Mouse (Mus musculus): ENCODE results near the gene Tmem150c. TPM values are rescaled to one million over a fixed set of nuclear protein-coding genes. Genes with fewer than 3 reads are reported as not detected.

Gene Tmem150c
- polyA plus RNA-seq, 1 experiment from 2014 or later, result 3.6 TPM

- H3K4me3 ChIP-seq (ENCODE audit: low read depth, low read length), result no peak overlapping the region
- no peak for ATAC-seq (ENCODE audit: low FRiP score)
These were observed 35.1 kb downstream of the Tmem150c start for GRCm38 (mm10) chr5:100124530-100124929.

DNA sequence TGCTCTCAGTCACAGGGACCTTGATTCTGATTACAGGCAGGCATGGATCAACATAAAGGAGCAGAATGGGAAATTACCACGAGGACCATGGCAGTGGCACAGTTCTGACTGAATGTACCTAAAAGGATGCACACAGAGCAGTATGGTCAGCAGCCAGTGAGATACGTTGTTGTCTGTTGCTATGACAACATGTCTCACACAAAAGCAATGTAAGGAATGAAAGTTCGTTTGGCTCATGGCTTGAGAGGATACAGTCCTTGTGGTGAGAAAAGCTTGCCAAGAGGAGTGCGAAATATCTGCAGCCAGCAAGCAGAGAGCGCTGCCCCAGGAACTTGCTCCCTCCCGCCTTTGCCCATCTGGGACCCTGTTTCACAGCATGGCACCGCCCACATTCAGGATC, 36.3 kb downstream of the Tmem150c start:
- Histone ChIP-seq H3K9ac (ENCODE audit: low read depth, low read length) (no peak overlapping the region), H3K4me1 (replicated peaks; ENCODE audit: control insufficient read depth, insufficient read depth, low read length) (no peaks in the 10 kb centered on the region), H3K4me2 (replicated peaks; ENCODE audit: low read depth, low read length) (no peak overlapping the region), H3K36me3 (ENCODE audit: control insufficient read depth, insufficient read depth, low read length) (no peaks in the 10 kb centered on the region), H3K9me3 (ENCODE audit: control insufficient read depth, low read length) (no peaks in the 10 kb centered on the region), H3K27me3 (ENCODE audit: control insufficient read depth, insufficient read depth, low read length) (no peaks in the 10 kb centered on the region), H3K27ac (ENCODE audit: low read depth, low read length) (no peak overlapping the region), H3K4me3 (ENCODE audit: low read depth, low read length) (no peak overlapping the region)
- 52% methylated on average over 7 of the region's 7 CpGs for WGBS
- no peak for ATAC-seq (ENCODE audit: low FRiP score)
- DNase-seq (ENCODE audit: low spot score), result no peak

More at GRCm38 (mm10) chr5:100124530-100124929, 35.1 kb downstream of the Tmem150c start:
- no peak overlapping the region for H3K4me2 ChIP-seq (replicated peaks; ENCODE audit: low read depth, low read length)
- H3K36me3 ChIP-seq (ENCODE audit: control insufficient read depth, insufficient read depth, low read length), result no peaks in the 10 kb centered on the region
- 50% methylated on average over 1 of the region's 1 CpGs for WGBS
- H3K4me1 ChIP-seq (replicated peaks; ENCODE audit: control insufficient read depth, insufficient read depth, low read length), result no peaks in the 10 kb centered on the region
- DNase-seq (ENCODE audit: low spot score), result no peak
- H3K27me3 ChIP-seq (ENCODE audit: control insufficient read depth, insufficient read depth, low read length), result no peaks in the 10 kb centered on the region
- no peaks in the 10 kb centered on the region for H3K9me3 ChIP-seq (ENCODE audit: control insufficient read depth, low read length)
- no peak overlapping the region for H3K27ac ChIP-seq (ENCODE audit: low read depth, low read length)
- no peak overlapping the region for H3K9ac ChIP-seq (ENCODE audit: low read depth, low read length)

GRCm38 (mm10) chr5:100121170-100121569, 38.4 kb downstream of the Tmem150c start:
- Histone ChIP-seq H3K4me3 (ENCODE audit: low read depth, low read length) (no peak overlapping the region), H3K9ac (ENCODE audit: low read depth, low read length) (no peak overlapping the region), H3K9me3 (ENCODE audit: control insufficient read depth, low read length) (no peaks in the 10 kb centered on the region), H3K36me3 (ENCODE audit: control insufficient read depth, insufficient read depth, low read length) (no peaks in the 10 kb centered on the region), H3K4me1 (replicated peaks; ENCODE audit: control insufficient read depth, insufficient read depth, low read length) (no peaks in the 10 kb centered on the region), H3K27me3 (ENCODE audit: control insufficient read depth, insufficient read depth, low read length) (no peaks in the 10 kb centered on the region), H3K4me2 (replicated peaks; ENCODE audit: low read depth, low read length) (peak overlapping the region; percentile 35; the same call in 1 of the 2 replicates), H3K27ac (ENCODE audit: low read depth, low read length) (no peak overlapping the region)
- no peak for DNase-seq (ENCODE audit: low spot score)
- WGBS, result 50% methylated on average over 7 of the region's 7 CpGs
- no peak for ATAC-seq (ENCODE audit: low FRiP score)

- ATAC-seq (ENCODE audit: low FRiP score), result no peak
- H3K4me3 ChIP-seq (ENCODE audit: low read depth, low read length), result no peak overlapping the region
These were observed 38.9 kb downstream of the Tmem150c start for GRCm38 (mm10) chr5:100120711-100121141.

DNA sequence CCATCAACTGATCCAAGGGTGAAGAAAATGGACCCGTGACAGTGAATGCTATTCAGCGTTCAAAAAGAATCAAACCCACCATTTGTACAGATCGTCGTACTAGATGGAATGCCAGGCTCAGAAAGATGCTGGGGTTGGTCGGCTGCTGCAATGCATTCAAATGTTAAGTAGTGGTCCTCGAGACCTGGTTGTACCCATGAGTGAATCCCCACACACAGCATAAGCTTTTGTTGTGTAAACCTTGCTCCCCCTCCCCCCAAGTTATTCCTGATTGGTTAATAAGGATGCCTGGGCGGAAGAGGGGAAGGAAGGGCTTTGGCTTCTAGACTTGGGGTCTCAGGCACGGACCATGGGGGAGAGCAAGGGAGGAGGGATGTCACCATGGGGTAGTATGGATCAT, 40.3 kb downstream of the Tmem150c start:
- Histone ChIP-seq H3K27ac (ENCODE audit: low read depth, low read length) (no peak overlapping the region), H3K4me3 (ENCODE audit: low read depth, low read length) (no peak overlapping the region), H3K4me2 (replicated peaks; ENCODE audit: low read depth, low read length) (no peak overlapping the region), H3K27me3 (ENCODE audit: control insufficient read depth, insufficient read depth, low read length) (no peaks in the 10 kb centered on the region), H3K9ac (ENCODE audit: low read depth, low read length) (no peak overlapping the region), H3K9me3 (ENCODE audit: control insufficient read depth, low read length) (no peaks in the 10 kb centered on the region), H3K4me1 (replicated peaks; ENCODE audit: control insufficient read depth, insufficient read depth, low read length) (no peaks in the 10 kb centered on the region), H3K36me3 (ENCODE audit: control insufficient read depth, insufficient read depth, low read length) (no peaks in the 10 kb centered on the region)
- ATAC-seq (ENCODE audit: low FRiP score) (no peak), DNase-seq (ENCODE audit: low spot score) (no peak)
- WGBS, result 44% methylated on average over 8 of the region's 8 CpGs

More at GRCm38 (mm10) chr5:100120711-100121141, 38.9 kb downstream of the Tmem150c start:
- Histone ChIP-seq H3K9me3 (ENCODE audit: control insufficient read depth, low read length) (no peaks in the 10 kb centered on the region), H3K27me3 (ENCODE audit: control insufficient read depth, insufficient read depth, low read length) (no peaks in the 10 kb centered on the region), H3K36me3 (ENCODE audit: control insufficient read depth, insufficient read depth, low read length) (no peaks in the 10 kb centered on the region), H3K4me2 (replicated peaks; ENCODE audit: low read depth, low read length) (peak overlapping the region; percentile 35), H3K4me1 (replicated peaks; ENCODE audit: control insufficient read depth, insufficient read depth, low read length) (no peaks in the 10 kb centered on the region), H3K27ac (ENCODE audit: low read depth, low read length) (no peak overlapping the region), H3K9ac (ENCODE audit: low read depth, low read length) (no peak overlapping the region)
- 6% methylated on average over 20 of the region's 20 CpGs for WGBS
- peak; percentile 44 for DNase-seq (ENCODE audit: low spot score)

DNA sequence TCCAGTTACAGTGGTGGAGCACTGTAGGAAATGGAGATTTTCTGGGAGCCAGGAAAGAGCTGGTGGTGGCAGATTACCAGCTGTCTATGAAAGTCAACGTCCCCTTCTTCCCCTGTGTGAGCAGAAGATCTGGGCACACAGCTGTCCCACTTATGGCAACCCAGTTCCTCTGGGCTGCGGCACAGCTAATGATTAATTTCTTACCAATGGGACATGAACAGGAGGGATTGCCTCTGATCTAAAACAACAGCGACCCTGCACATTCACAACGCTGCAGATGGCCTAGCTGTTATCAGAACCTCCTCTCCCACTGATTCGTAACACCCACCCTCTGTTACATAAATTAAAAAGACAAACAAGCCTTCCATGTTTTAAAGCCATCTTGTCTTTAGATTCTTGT, 46.2 kb downstream of the Tmem150c start:
- Histone ChIP-seq H3K4me3 (ENCODE audit: low read depth, low read length) (no peak overlapping the region), H3K27ac (ENCODE audit: low read depth, low read length) (no peak overlapping the region), H3K9me3 (ENCODE audit: control insufficient read depth, low read length) (no peaks in the 10 kb centered on the region), H3K9ac (ENCODE audit: low read depth, low read length) (no peak overlapping the region), H3K27me3 (ENCODE audit: control insufficient read depth, insufficient read depth, low read length) (no peaks in the 10 kb centered on the region), H3K4me2 (replicated peaks; ENCODE audit: low read depth, low read length) (no peak overlapping the region), H3K36me3 (ENCODE audit: control insufficient read depth, insufficient read depth, low read length) (no peaks in the 10 kb centered on the region), H3K4me1 (replicated peaks; ENCODE audit: control insufficient read depth, insufficient read depth, low read length) (no peaks in the 10 kb centered on the region)
- 37% methylated on average over 5 of the region's 5 CpGs for WGBS
- ATAC-seq (ENCODE audit: low FRiP score), result no peak
- DNase-seq (ENCODE audit: low spot score), result no peak

- H3K4me2 ChIP-seq (replicated peaks; ENCODE audit: low read depth, low read length), result no peak overlapping the region
- no peaks in the 10 kb centered on the region for H3K4me1 ChIP-seq (replicated peaks; ENCODE audit: control insufficient read depth, insufficient read depth, low read length)
- H3K9ac ChIP-seq (ENCODE audit: low read depth, low read length), result no peak overlapping the region
- DNase-seq (ENCODE audit: low spot score) (no peak), ATAC-seq (ENCODE audit: low FRiP score) (no peak)
- H3K9me3 ChIP-seq (ENCODE audit: control insufficient read depth, low read length), result no peaks in the 10 kb centered on the region
- H3K4me3 ChIP-seq (ENCODE audit: low read depth, low read length), result no peak overlapping the region
- WGBS, result 90% methylated on average over 3 of the region's 3 CpGs
- H3K36me3 ChIP-seq (ENCODE audit: control insufficient read depth, insufficient read depth, low read length), result no peaks in the 10 kb centered on the region
- H3K27me3 ChIP-seq (ENCODE audit: control insufficient read depth, insufficient read depth, low read length), result no peaks in the 10 kb centered on the region
- no peak overlapping the region for H3K27ac ChIP-seq (ENCODE audit: low read depth, low read length)
These were observed 49.0 kb downstream of the Tmem150c start for GRCm38 (mm10) chr5:100110581-100110980.

DNA sequence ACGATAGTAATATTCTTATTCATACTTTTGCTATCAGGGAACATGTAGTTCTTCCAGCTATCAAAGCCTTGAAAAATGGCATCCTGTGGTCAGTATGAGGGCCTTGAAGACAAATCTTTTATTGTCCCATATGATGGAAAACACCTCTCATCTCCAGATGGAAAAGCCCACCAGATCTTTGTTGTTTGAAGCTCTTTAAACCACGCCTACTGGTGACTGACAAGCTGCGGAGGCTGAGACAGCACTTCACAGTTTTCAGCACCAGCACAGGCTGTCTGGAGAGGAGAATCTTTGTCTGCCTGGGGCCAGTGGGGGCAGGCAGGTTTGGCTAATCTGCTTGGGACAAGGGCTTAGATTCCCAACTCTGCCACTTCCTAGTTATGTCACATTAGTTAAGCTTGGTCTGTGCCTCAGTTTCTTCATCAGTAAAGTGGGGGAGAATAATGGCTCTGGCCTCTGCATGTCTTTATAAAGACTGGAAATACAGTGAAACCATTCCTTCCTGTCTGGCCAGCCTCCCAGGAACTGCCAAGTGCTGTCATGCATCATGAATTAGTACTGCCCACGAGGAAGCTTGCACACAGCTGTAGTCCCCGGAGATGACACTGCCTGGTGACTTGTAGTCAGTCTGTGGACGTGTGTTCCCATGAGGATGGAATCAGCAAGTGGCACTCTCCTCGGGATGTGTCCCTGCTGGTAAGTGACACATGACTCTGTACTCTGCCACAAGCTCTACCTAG, 49.9 kb downstream of the Tmem150c start:
- DNase-seq (ENCODE audit: low spot score), result no peak
- Histone ChIP-seq H3K27me3 (ENCODE audit: control insufficient read depth, insufficient read depth, low read length) (no peaks in the 10 kb centered on the region), H3K4me1 (replicated peaks; ENCODE audit: control insufficient read depth, insufficient read depth, low read length) (no peaks in the 10 kb centered on the region), H3K36me3 (ENCODE audit: control insufficient read depth, insufficient read depth, low read length) (no peaks in the 10 kb centered on the region), H3K27ac (ENCODE audit: low read depth, low read length) (no peak overlapping the region), H3K4me2 (replicated peaks; ENCODE audit: low read depth, low read length) (no peak overlapping the region), H3K9me3 (ENCODE audit: control insufficient read depth, low read length) (no peaks in the 10 kb centered on the region), H3K9ac (ENCODE audit: low read depth, low read length) (no peak overlapping the region), H3K4me3 (ENCODE audit: low read depth, low read length) (no peak overlapping the region)
- ATAC-seq (ENCODE audit: low FRiP score), result no peak
- 58% methylated on average over 7 of the region's 7 CpGs for WGBS

GRCm38 (mm10) chr5:100108866-100109265, 50.7 kb downstream of the Tmem150c start:
- Histone ChIP-seq H3K27ac (ENCODE audit: low read depth, low read length) (no peak overlapping the region), H3K9me3 (ENCODE audit: control insufficient read depth, low read length) (no peaks in the 10 kb centered on the region), H3K36me3 (ENCODE audit: control insufficient read depth, insufficient read depth, low read length) (no peaks in the 10 kb centered on the region), H3K4me3 (ENCODE audit: low read depth, low read length) (no peak overlapping the region), H3K27me3 (ENCODE audit: control insufficient read depth, insufficient read depth, low read length) (no peaks in the 10 kb centered on the region), H3K9ac (ENCODE audit: low read depth, low read length) (no peak overlapping the region), H3K4me1 (replicated peaks; ENCODE audit: control insufficient read depth, insufficient read depth, low read length) (no peaks in the 10 kb centered on the region), H3K4me2 (replicated peaks; ENCODE audit: low read depth, low read length) (no peak overlapping the region)
- ATAC-seq (ENCODE audit: low FRiP score) (no peak), DNase-seq (ENCODE audit: low spot score) (no peak)
- WGBS, result 80% methylated on average over 9 of the region's 9 CpGs

All from hindbrain, embryonic 11.5 days (tissue).